Mouse (Mus musculus) granulocyte monocyte progenitor cell, adult 5-6 weeks (primary cell): ENCODE measurements around the gene Tom1l2. TPM values are rescaled to one million over a fixed set of nuclear protein-coding genes. Genes with fewer than 3 reads are reported as not detected.

Experiments used
- ATAC-seq: replicated peaks from 2 replicates; pipeline ENCODE4 v1.8.0; 2016; ENCODE audit warnings: mild to moderate bottlenecking, moderate TSS enrichment, inconsistent platforms; ENCODE audit not compliant: poor library complexity, severe bottlenecking
- total RNA-seq, 2 experiments: library from RNA; stranded (forward) in 1 of 2; stranded (reverse) in 1 of 2; fragments of 200-712, 200-1000 nt in 1 of 2; fragments of >200 nt in 1 of 2; fragmentation: Nextera tagmentation in 1 of 2; gene quantifications; 2 replicates each; pipeline ENCODE4 v1.2.3; 2014 to 2017

The Tom1l2 gene
- total RNA-seq, 2 experiments from 2014 or later, result 3.3 to 16.8 TPM

GRCm38 (mm10) chr11:60244503-60245143 lies 108.1 kb downstream of the Tom1l2 start:
- no peak for ATAC-seq

- no peak for ATAC-seq
Observed at GRCm38 (mm10) chr11:60240509-60240908, 112.2 kb downstream of the Tom1l2 start.

DNA sequence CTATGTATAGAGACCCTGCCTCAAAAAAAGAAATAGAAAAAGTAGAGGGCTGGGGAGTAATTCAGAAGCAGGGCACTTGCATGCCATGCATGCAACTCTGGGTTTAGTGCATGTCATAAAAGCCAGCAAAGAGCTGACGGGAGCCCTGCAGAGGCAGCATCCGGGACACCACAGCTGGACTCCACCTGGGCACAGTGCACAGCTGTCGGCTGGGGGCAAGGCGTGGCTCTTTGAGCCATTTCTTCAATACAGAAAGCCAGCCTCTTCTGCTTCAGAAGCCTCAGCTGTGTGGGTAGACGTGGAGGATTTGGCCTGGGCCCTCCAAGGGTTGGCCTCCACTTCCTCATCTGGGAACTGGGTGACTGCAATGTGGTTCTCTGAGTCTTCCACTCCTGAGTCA lies 117.4 kb downstream of the Tom1l2 start:
- no peak for ATAC-seq

- no peak for ATAC-seq
Observed at GRCm38 (mm10) chr11:60233235-60233634, 119.5 kb downstream of the Tom1l2 start.

GRCm38 (mm10) chr11:60232441-60233058 lies 120.2 kb downstream of the Tom1l2 start:
- ATAC-seq, result no peak

DNA sequence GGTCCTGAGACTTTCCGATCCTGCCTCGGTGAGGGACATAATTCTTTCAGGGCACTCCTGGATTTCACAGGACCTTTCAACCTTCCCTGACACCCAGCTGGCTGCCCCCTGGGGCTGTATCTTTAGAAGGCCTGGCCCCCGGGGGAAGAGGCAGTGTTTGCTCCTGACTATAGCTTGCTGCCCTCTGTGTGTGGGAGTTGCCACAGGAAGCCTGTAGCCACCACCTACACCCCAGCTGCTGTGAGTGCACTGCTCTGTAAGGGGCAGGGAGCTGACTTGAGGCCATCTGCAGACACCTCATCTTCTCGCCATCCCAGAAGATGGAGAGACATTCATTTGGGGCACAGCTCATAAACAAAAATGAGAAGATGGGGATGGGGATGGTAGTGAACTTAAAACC lies 120.8 kb downstream of the Tom1l2 start:
- ATAC-seq, result no peak

- ATAC-seq, result no peak
Observed at GRCm38 (mm10) chr11:60231326-60231725, 121.4 kb downstream of the Tom1l2 start.

DNA sequence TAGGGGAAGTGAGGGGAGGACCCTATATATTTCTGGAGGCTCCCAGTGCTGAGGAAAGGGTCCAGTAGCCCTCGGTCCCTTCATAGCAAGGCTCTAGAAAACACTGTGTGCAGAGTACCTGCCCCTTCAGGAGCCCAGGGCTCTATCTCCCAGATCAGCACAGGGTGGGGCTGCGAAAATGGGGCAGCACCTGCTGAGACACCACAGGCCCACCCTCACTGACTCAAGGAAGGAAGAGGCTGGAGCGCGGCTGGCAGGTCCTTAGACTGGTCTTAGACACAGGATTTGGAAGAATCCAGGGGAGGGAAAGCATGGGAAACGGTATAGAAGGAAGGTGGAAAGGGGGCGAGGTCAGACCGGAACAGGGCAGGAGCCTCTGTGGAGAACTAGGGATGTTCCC lies 122.2 kb downstream of the Tom1l2 start:
- ATAC-seq, result no peak

- no peak for ATAC-seq
Observed at GRCm38 (mm10) chr11:60229821-60230220, 122.9 kb downstream of the Tom1l2 start.

GRCm38 (mm10) chr11:60228525-60228924 lies 124.2 kb downstream of the Tom1l2 start:
- ATAC-seq, result no peak

GRCm38 (mm10) chr11:60225874-60226273 lies 126.8 kb downstream of the Tom1l2 start:
- no peak for ATAC-seq

GRCm38 (mm10) chr11:60224676-60225075 lies 128.0 kb downstream of the Tom1l2 start:
- ATAC-seq, result no peak

DNA sequence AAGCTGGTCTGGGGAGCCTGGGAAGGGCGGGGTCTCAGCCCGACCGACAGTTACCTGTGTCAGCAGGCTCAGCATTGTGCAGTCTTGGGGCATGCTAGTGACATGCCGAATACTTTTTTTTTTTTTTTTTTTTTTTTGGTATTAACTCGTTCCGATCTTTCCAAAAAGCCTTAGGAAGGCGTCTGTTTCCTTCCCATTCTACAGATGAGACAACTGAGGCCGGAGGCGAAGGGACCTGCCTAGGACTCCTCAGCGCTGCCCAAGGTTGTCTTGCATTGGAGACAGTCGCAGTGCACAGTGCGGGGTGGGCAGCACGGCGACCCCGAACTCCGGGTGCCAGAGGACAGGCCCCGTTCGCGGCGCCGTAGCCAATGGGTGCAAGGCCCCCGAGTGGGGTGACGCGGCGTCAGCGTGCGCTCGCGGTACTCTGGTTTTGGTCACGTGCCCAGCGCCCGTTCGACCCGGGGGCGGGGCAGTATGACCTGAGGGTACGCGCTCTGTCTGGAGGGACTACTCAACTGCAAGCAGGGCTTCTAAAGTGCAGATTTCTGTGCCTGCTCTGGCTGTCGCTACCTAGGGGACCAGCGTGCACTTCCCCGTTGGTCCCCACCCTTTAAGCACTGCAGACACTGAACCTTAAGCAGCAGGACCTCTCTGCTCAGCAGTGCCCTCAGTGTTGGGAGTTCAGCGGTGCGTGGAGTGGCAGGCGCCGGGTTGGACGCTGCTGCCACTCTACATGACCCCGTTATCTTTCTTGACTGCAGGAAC lies 130.1 kb downstream of the Tom1l2 start, which contains the start of gene Srebf1:
TSS of gene Srebf1 (minus strand) at position 113 of the 768 bp plus-strand sequence.
- ATAC-seq, result peak; percentile 78

GRCm38 (mm10) chr11:60222085-60222468 lies 130.6 kb downstream of the Tom1l2 start:
- ATAC-seq, result no peak

DNA sequence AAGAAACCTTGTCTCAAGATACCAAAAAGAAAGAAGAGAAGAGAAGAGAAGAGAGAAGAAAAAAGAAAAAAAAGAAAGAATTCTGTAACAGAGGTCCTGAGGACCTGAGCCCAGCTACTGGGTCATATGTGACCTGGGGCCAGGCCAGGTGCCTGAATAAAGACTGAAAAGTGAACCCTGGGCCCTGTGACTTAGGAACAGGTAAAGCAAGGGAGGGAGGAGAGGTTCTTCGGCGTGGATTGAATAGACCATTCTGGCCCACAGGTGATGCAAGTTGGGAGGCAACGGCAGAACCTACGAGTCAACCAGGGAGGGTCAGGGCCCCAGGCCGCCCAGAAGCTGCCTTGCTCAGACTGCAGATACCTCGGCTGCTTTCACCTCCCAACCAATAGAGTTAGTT lies 131.3 kb downstream of the Tom1l2 start:
- ATAC-seq, result no peak

DNA sequence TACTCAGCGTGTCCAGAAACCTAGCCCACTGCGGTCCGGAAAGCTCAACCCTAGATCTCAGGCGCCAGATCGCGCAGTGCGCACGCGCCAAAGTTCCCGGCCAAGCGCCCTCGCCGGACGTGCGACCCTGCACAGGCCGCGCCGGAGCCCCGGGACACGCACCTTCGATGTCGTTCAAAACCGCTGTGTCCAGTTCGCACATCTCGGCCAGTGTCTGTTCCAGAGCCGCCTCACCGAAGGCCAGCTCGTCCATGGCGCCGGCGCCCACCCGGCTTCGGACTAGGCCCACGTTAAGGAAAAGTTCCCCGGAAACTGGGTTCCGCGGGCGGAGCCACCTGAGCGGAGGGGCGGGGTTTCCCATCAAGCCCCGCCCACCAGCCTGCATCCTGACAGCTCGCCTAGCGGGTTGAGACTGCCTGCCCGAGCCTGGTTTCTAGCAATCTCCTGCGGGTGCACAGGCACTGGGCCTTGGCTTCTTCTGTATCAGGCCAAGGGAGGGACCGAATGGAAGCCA lies 132.4 kb downstream of the Tom1l2 start:
- peak; percentile 64 for ATAC-seq

DNA sequence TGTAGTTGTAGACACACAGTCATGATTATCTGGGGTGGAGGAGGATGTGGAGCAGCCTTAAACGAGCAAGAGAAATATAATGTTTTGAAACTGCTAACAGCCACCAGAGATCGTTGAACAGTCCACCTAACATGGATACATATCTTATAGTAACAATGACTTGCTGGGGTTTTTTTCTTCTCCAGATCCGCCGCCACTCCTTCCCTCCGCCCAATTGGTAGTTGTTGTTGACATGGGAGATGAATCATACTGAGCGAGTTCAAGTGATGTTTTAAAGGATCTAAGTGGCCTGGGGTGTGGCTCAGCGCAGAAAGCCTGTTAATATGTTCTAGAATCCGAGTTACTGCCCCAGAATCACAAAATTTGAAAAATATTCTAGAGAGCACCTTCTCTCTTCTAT lies 133.1 kb downstream of the Tom1l2 start:
- no peak for ATAC-seq

GRCm38 (mm10) chr11:60217467-60217866 lies 135.2 kb downstream of the Tom1l2 start:
- no peak for ATAC-seq

DNA sequence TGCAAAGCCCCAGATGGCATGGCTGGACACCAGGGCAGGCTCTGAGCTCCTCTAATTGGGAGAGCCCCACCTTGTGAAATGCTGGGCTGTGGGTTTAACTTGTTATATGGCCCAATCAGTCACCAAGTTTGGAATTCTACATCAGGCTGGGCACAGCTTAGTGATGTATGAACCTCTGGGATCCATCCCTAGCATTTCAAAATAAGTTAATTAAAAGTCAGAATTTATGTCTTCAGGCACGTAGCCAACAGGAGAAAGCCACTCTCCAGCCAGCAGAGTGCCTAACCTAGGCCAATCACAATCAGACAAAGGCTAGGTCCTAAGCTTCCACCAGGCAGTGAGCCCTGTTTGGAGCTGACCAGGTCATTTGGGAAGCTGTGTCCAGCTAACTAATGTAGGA lies 136.0 kb downstream of the Tom1l2 start:
- no peak for ATAC-seq

DNA sequence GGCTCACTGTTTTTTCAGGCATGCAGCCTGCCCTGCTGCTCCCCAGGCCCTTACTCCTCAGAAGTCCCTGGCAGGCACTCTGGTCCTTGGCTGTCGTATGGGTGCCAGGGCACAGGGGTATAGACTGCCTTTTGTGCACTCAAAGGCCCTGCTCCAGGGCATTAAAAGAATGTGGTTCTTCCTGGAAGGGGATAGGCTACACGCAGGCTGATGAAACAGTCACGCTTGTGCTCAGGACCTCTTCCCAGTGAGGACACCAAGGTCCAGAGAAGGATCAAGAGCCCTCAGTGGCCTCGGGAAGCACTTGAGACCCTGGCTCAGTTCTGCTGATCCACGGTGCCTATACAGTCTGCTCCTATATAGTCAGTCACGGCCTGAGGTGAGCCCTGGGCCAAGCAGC lies 139.4 kb downstream of the Tom1l2 start:
- ATAC-seq, result no peak

DNA sequence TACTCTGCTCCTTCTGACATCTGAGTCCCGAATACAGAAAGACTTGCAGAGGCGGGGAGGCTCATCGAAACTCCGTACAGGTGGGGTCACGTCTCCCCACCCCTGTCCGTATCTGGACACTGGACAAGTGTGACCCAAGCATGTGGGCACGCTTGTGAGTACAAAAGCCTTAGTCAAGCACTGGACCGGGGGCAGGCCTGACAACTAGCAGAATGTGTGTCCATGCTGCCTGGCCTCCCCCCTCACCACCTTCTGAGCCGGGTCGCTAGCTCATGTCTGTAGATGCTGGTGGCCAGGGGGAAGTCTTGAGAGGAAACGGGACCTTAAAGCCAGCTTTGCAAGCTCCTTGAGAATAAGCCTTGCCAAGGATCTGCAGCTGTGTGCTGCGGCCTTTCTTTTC lies 140.9 kb downstream of the Tom1l2 start:
- ATAC-seq, result no peak
